14 mouse cellular contexts compared by ENCODE assay signal in the genomic region with DNA sequence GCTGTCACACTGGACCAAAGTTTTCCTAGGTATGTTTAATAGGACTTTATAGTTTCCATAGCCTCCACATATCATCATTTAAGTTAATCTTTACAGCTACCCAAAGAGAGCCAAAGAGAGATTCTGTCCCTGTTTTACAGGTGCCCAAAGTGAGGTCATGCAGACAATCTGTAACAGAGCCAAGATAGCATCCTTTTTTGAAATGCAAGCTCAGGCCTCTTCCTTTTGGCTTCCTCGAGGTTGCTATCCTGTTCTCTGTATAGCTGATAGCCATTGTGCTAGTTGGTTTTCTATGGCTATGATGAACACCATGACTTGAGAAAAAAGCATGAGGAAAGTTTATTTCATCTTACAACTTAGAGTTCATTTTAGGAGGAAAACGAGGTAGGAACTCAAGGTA.
DNase-seq lines count a peak whose midpoint lies in the region; ATAC-seq and TF ChIP-seq lines count a peak whose summit lies in the region.
"Had no signal": no experiment of that assay in that cellular context is flagged by ENCODE, and none has a peak within 500 bp of the region (broad histone marks: within the 10 kb centered on the region; RNA-seq: fewer than 3 reads in every experiment).

No protein-coding gene starts in this region.

- peaks cover 3% of the 10 kb centered on the region; the same call in 1 of the 2 replicates for H3K36me3 ChIP-seq in forebrain, embryonic 16.5 days (ENCODE audit: control insufficient read depth, insufficient read depth)
- H3K36me3 ChIP-seq in forebrain, embryonic 11.5 days (ENCODE audit: control insufficient read depth, insufficient read depth, low read length) = no peaks in the 10 kb centered on the region; the same call in 1 of the 2 replicates
- no peaks in the 10 kb centered on the region for H3K36me3 ChIP-seq in intestine, embryonic 15.5 days
- peaks cover 5% of the 10 kb centered on the region; the same call in 1 of the 2 replicates for H3K36me3 ChIP-seq in intestine, embryonic 16.5 days (ENCODE audit: control insufficient read depth, insufficient read depth, low read length)
- H3K36me3 ChIP-seq in stomach, embryonic 14.5 days (ENCODE audit: control insufficient read depth, insufficient read depth, low read length) = no peaks in the 10 kb centered on the region
- no peaks in the 10 kb centered on the region for H3K36me3 ChIP-seq in stomach, postnatal 0 days (ENCODE audit: control insufficient read depth, insufficient read depth, low read length)

- no peak for TF ChIP-seq EP300 in stomach, postnatal 0 days (optimal IDR thresholded peaks at IDR 0.05)

- no peak overlapping the region for H3K9ac ChIP-seq in forebrain, embryonic 16.5 days (replicated peaks; ENCODE audit: low read depth, low read length)
- no peak overlapping the region for H3K9ac ChIP-seq in forebrain, embryonic 11.5 days (ENCODE audit: low read length)
- no peak overlapping the region for H3K9ac ChIP-seq in intestine, embryonic 15.5 days
- no peak overlapping the region for H3K9ac ChIP-seq in intestine, embryonic 16.5 days (ENCODE audit: low read depth, low read length)
- H3K9ac ChIP-seq in stomach, embryonic 14.5 days (replicated peaks; ENCODE audit: low read depth, low read length) = no peak overlapping the region
- no peak overlapping the region for H3K9ac ChIP-seq in stomach, postnatal 0 days (ENCODE audit: low read length)
- H3K9ac ChIP-seq: liver, embryonic 13.5 days had no signal

- peaks cover 6% of the 10 kb centered on the region for H3K4me1 ChIP-seq in forebrain, embryonic 16.5 days (replicated peaks; ENCODE audit: control insufficient read depth, insufficient read depth, low read length)
- H3K4me1 ChIP-seq in forebrain, embryonic 11.5 days (replicated peaks; ENCODE audit: control insufficient read depth, insufficient read depth, low read length) = no peaks in the 10 kb centered on the region
- H3K4me1 ChIP-seq in intestine, embryonic 15.5 days (replicated peaks) = 0 out of 2 replicates have a peak, but pooled peaks cover 7% of the 10 kb centered on the region
- H3K4me1 ChIP-seq in intestine, embryonic 16.5 days (ENCODE audit: control insufficient read depth, insufficient read depth, low read length) = peaks cover 4% of the 10 kb centered on the region
- H3K4me1 ChIP-seq in stomach, embryonic 14.5 days (ENCODE audit: control insufficient read depth, insufficient read depth, low read length) = 0 out of 2 replicates have a peak, but pooled peaks cover 12% of the 10 kb centered on the region
- H3K4me1 ChIP-seq in stomach, postnatal 0 days (replicated peaks; ENCODE audit: control insufficient read depth, insufficient read depth) = no peaks in the 10 kb centered on the region; the same call in none of the 2 replicates

- no peaks in the 10 kb centered on the region for H3K27me3 ChIP-seq in forebrain, embryonic 16.5 days (replicated peaks; ENCODE audit: control insufficient read depth, insufficient read depth, low read length)
- H3K27me3 ChIP-seq in forebrain, embryonic 11.5 days (ENCODE audit: control insufficient read depth, insufficient read depth, low read length) = no peaks in the 10 kb centered on the region
- H3K27me3 ChIP-seq in intestine, embryonic 15.5 days (replicated peaks) = no peaks in the 10 kb centered on the region
- no peaks in the 10 kb centered on the region for H3K27me3 ChIP-seq in intestine, embryonic 16.5 days (replicated peaks; ENCODE audit: control insufficient read depth, insufficient read depth, low read length)
- no peaks in the 10 kb centered on the region for H3K27me3 ChIP-seq in stomach, embryonic 14.5 days (ENCODE audit: control insufficient read depth, insufficient read depth, low read length)
- no peaks in the 10 kb centered on the region for H3K27me3 ChIP-seq in stomach, postnatal 0 days (ENCODE audit: control insufficient read depth, insufficient read depth, low read length)
- H3K27me3 ChIP-seq: liver, embryonic 13.5 days; Patski had no signal

- H3K27ac ChIP-seq in forebrain, embryonic 16.5 days (ENCODE audit: low read length) = peak overlapping the region; percentile 9; the same call in 1 of the 2 replicates
- no peak overlapping the region for H3K27ac ChIP-seq in forebrain, embryonic 11.5 days (ENCODE audit: low read depth, low read length)
- 0 out of 2 replicates have a peak overlapping the region, but pooled peaks have one; percentile 17 for H3K27ac ChIP-seq in intestine, embryonic 15.5 days
- no peak overlapping the region for H3K27ac ChIP-seq in intestine, embryonic 16.5 days (ENCODE audit: low read length)
- H3K27ac ChIP-seq in stomach, embryonic 14.5 days (ENCODE audit: low read length) = peak overlapping the region; percentile 30; the same call in 1 of the 2 replicates
- H3K27ac ChIP-seq in stomach, postnatal 0 days (replicated peaks) = no peak overlapping the region
- H3K27ac ChIP-seq: hindbrain, postnatal 0 days; liver, embryonic 13.5 days had no signal

- no peak for TF ChIP-seq CTCF in stomach, postnatal 0 days (IDR thresholded peaks at IDR 0.05; ENCODE audit: low read depth)

- WGBS in forebrain, embryonic 16.5 days = 79% methylated on average over 2 of the region's 2 CpGs
- WGBS in forebrain, embryonic 11.5 days = 84% methylated on average over 2 of the region's 2 CpGs
- 80% methylated on average over 2 of the region's 2 CpGs for WGBS in intestine, embryonic 15.5 days
- WGBS in intestine, embryonic 16.5 days = 70% methylated on average over 2 of the region's 2 CpGs
- 78% methylated on average over 2 of the region's 2 CpGs for WGBS in stomach, embryonic 14.5 days
- WGBS in stomach, postnatal 0 days = 60% methylated on average over 2 of the region's 2 CpGs

- no peaks in the 10 kb centered on the region for H3K9me3 ChIP-seq in forebrain, embryonic 16.5 days (ENCODE audit: control insufficient read depth, low read length)
- no peaks in the 10 kb centered on the region for H3K9me3 ChIP-seq in forebrain, embryonic 11.5 days (ENCODE audit: control insufficient read depth, low read length)
- no peaks in the 10 kb centered on the region for H3K9me3 ChIP-seq in intestine, embryonic 15.5 days
- no peaks in the 10 kb centered on the region for H3K9me3 ChIP-seq in intestine, embryonic 16.5 days (ENCODE audit: control insufficient read depth, low read length)
- H3K9me3 ChIP-seq in stomach, embryonic 14.5 days (ENCODE audit: control insufficient read depth, low read depth, low read length) = no peaks in the 10 kb centered on the region
- no peaks in the 10 kb centered on the region for H3K9me3 ChIP-seq in stomach, postnatal 0 days (ENCODE audit: control insufficient read depth, low read length)
- H3K9me3 ChIP-seq: liver, embryonic 13.5 days had no signal

- H3K4me3 ChIP-seq in forebrain, embryonic 16.5 days (replicated peaks; ENCODE audit: low read length) = no peak overlapping the region
- no peak overlapping the region for H3K4me3 ChIP-seq in forebrain, embryonic 11.5 days (ENCODE audit: low read depth, low read length)
- H3K4me3 ChIP-seq in intestine, embryonic 15.5 days (replicated peaks) = no peak overlapping the region
- H3K4me3 ChIP-seq in intestine, embryonic 16.5 days (ENCODE audit: low read length) = no peak overlapping the region
- H3K4me3 ChIP-seq in stomach, embryonic 14.5 days (ENCODE audit: low read depth, low read length) = no peak overlapping the region
- H3K4me3 ChIP-seq in stomach, postnatal 0 days (ENCODE audit: low read depth, low read length) = no peak overlapping the region
- H3K4me3 ChIP-seq: liver, embryonic 13.5 days had no signal

- DNase-seq in forebrain, embryonic 11.5 days (ENCODE audit: low spot score) = no peak
- no peak for DNase-seq in stomach, postnatal 0 days (ENCODE audit: low spot score)
- no peak for DNase-seq in gastrocnemius, postnatal 10 days
- DNase-seq: cerebellum, adult 8-10 months; layer of hippocampus, postnatal 36 days; liver, embryonic 13.5 days; right cerebral cortex, adult 18-20 months had no signal

- no peak overlapping the region for H3K4me2 ChIP-seq in forebrain, embryonic 16.5 days (ENCODE audit: low read length)
- H3K4me2 ChIP-seq in forebrain, embryonic 11.5 days (ENCODE audit: low read depth, low read length, severe bottlenecking) = no peak overlapping the region
- H3K4me2 ChIP-seq in intestine, embryonic 15.5 days (replicated peaks) = no peak overlapping the region
- no peak overlapping the region for H3K4me2 ChIP-seq in intestine, embryonic 16.5 days (ENCODE audit: low read depth, low read length)
- H3K4me2 ChIP-seq in stomach, embryonic 14.5 days (replicated peaks; ENCODE audit: low read depth, low read length) = no peak overlapping the region
- H3K4me2 ChIP-seq in stomach, postnatal 0 days (replicated peaks; ENCODE audit: low read depth) = no peak overlapping the region
- H3K4me2 ChIP-seq: liver, embryonic 13.5 days had no signal

- ATAC-seq in forebrain, embryonic 16.5 days = no peak
- no peak for ATAC-seq in forebrain, embryonic 11.5 days (replicated peaks; ENCODE audit: low FRiP score)
- ATAC-seq in intestine, embryonic 15.5 days = no peak
- no peak for ATAC-seq in intestine, embryonic 16.5 days
- ATAC-seq in stomach, embryonic 14.5 days (ENCODE audit: insufficient number of reproducible peaks, insufficient read depth, low FRiP score, low read depth) = no peak
- ATAC-seq in stomach, postnatal 0 days (ENCODE audit: low FRiP score, low TSS enrichment) = no peak
- ATAC-seq: activated CD4-positive, CD25-positive, alpha-beta regulatory T cell, adult 4 months; hindbrain, postnatal 0 days; Patski had no signal

Comparison
In these comparisons a context has a peak if more than half of its experiments do, and no peak if none do; other contexts are left out.
1. H3K27ac ChIP-seq: peak in forebrain, embryonic 16.5 days (single experiment), intestine, embryonic 15.5 days (single experiment) and stomach, embryonic 14.5 days (single experiment); none in forebrain, embryonic 11.5 days (single experiment), intestine, embryonic 16.5 days (single experiment) and stomach, postnatal 0 days (single experiment).